Mouse (Mus musculus) embryonic facial prominence, embryonic 15.5 days (tissue): Measurements from ENCODE around the gene Apobec3. TPM values are rescaled to one million over a fixed set of nuclear protein-coding genes. Genes with fewer than 3 reads are reported as not detected.

Experiments
- ATAC-seq: fragments of 200-750 bp; cut with Nextera tagmentation; 2 replicates; pipeline ENCODE4 v1.8.0; 2017; ENCODE audit warnings: low read depth, moderate TSS enrichment; ENCODE audit not compliant: insufficient number of reproducible peaks, low FRiP score, low TSS enrichment
- H3K27ac ChIP-seq: fragments of 300-500 bp; sonication (generic); replicated peaks from 2 replicates; pipeline ENCODE4 v1.5.1; 2015; ENCODE audit warnings: mild to moderate bottlenecking, inconsistent platforms
- H3K27me3 ChIP-seq: fragments of 300-500 bp; sonication (generic); 2 replicates; pipeline ENCODE4 v1.6.1; 2015; ENCODE audit warnings: inconsistent platforms
- H3K36me3 ChIP-seq: fragments of 300-500 bp; sonication (generic); 2 replicates; pipeline ENCODE4 v1.6.1; 2015; ENCODE audit warnings: mild to moderate bottlenecking, inconsistent platforms
- H3K4me1 ChIP-seq: fragments of 300-500 bp; sonication (generic); 2 replicates; pipeline ENCODE4 v1.6.1; 2015; ENCODE audit warnings: inconsistent platforms
- H3K4me2 ChIP-seq: fragments of 300-500 bp; sonication (generic); replicated peaks from 2 replicates; pipeline ENCODE4 v1.6.1; 2015; ENCODE audit warnings: mild to moderate bottlenecking, inconsistent platforms
- H3K4me3 ChIP-seq: fragments of 300-500 bp; sonication (generic); replicated peaks from 2 replicates; pipeline ENCODE4 v1.5.1; 2015; ENCODE audit warnings: mild to moderate bottlenecking, inconsistent platforms
- H3K9ac ChIP-seq: fragments of 300-500 bp; sonication (generic); 2 replicates; pipeline ENCODE4 v1.6.1; 2015; ENCODE audit warnings: inconsistent platforms
- H3K9me3 ChIP-seq: fragments of 300-500 bp; sonication (generic); replicated peaks from 2 replicates; pipeline ENCODE4 v1.6.1; 2016; ENCODE audit warnings: inconsistent platforms
- whole genome bisulfite sequencing: fragments of 180-500 bp; shearing (Covaris S2); methylation state at CpG from one replicate; pipeline ENCODE4 v1.1.7; 2015; 5-methylcytosine and 5-hydroxymethylcytosine counted together
- polyA plus RNA-seq: library from polyadenylated mRNA; unstranded; fragments of >200 nt; fragmentation: Nextera tagmentation; extraction: Ambion mirVana; gene quantifications from 2 replicates; pipeline ENCODE4 v1.2.1, GENCODE M21; 2015

Apobec3 gene
- polyA plus RNA-seq: 16.7 and 19.2 TPM in 2 replicates

DNA sequence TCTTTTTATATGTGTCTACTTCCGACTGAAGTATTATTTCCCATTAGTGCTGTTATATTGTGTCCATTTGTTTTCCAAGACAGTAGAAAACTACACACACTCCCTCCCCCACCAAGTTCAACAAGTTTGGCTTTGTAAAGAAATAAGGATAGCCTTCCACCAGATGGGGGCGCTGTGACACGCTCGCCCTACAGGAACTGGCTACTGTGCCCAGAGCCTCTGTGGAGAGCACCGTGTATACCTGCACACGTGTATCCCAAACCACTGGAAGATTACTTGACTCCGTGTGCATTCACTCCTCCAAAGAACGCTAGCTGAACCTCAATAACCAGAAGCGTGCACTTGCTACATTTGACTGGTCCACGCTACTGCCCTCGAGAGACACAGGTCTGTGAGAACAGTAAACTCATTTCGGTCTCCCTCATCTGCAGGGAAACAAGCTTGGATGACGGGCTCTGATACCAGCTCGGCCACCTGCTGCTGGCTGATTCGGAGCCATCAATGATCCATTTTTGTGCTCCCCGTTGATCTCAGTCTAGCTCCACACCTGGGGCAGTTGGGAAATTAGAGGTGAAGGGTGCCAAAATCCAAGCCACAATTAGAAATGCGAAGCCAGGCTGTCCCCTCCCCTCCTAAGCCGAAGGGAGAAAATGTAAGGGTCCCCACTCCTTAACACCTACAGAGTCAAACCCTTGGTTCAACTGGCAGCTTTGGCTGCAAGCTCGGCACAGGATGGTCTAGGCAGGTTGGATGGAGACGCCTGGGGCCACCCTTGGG is at the start of gene Apobec3:
TSS of gene Apobec3 (plus strand) at position 224 of the 777 bp plus-strand sequence.
- Histone ChIP-seq H3K4me2 (peak within 1 kb of the TSS; percentile 47), H3K4me1 (peaks cover 11% of the 10 kb centered on the region), H3K9ac (peak within 1 kb of the TSS; percentile 16), H3K27me3 (0 out of 2 replicates have a peak, but pooled peaks cover 8% of the 10 kb centered on the region), H3K4me3 (peak within 1 kb of the TSS; percentile 44), H3K36me3 (peaks cover 3% of the 10 kb centered on the region; the same call in 1 of the 2 replicates), H3K9me3 (no peaks in the 10 kb centered on the region), H3K27ac (peak within 1 kb of the TSS; percentile 41)
- WGBS: 3% methylated on average over 20 of the region's 20 CpGs
- no peak for ATAC-seq

GRCm38 (mm10) chr15:79842985-79843384 is 48.5 kb upstream of the Apobec3 start:
- Histone ChIP-seq H3K4me3 (no peak overlapping the region), H3K9ac (no peak overlapping the region), H3K27me3 (no peaks in the 10 kb centered on the region), H3K27ac (no peak overlapping the region), H3K36me3 (no peaks in the 10 kb centered on the region), H3K4me1 (peaks cover 15% of the 10 kb centered on the region), H3K9me3 (no peaks in the 10 kb centered on the region), H3K4me2 (no peak overlapping the region)
- 93% methylated on average over 3 of the region's 3 CpGs for WGBS
- ATAC-seq: no peak

DNA sequence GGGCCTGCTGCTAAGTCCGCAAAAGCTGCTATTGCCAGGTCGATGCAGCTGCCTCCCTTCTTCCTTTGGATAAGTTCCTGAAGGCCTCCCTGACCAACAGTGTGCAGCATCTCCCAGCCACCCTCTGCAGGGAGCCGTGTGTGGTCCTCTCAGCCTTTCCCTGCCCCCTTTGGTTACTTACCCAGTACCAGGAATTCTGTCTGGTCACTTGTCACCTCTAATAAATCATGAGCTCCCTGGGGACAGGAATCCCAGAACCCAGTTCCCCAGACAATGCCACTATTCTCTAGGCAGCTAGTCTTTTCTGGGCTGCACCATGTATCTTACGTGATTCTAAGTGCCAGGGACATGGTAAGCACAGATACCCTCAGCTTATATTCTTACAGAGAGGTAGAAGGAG is 45.5 kb upstream of the Apobec3 start:
- H3K36me3 ChIP-seq: no peaks in the 10 kb centered on the region
- no peak overlapping the region for H3K9ac ChIP-seq
- no peak overlapping the region for H3K4me3 ChIP-seq
- no peak overlapping the region for H3K27ac ChIP-seq
- no peaks in the 10 kb centered on the region for H3K27me3 ChIP-seq
- H3K4me1 ChIP-seq: peaks cover 17% of the 10 kb centered on the region
- no peak overlapping the region for H3K4me2 ChIP-seq
- ATAC-seq: no peak
- H3K9me3 ChIP-seq: no peaks in the 10 kb centered on the region
- WGBS: 67% methylated on average over 4 of the region's 4 CpGs

- peak overlapping the region; percentile 35 for H3K27ac ChIP-seq
- H3K36me3 ChIP-seq: no peaks in the 10 kb centered on the region
- no peaks in the 10 kb centered on the region for H3K27me3 ChIP-seq
- H3K4me2 ChIP-seq: no peak overlapping the region
- ATAC-seq: peak; percentile 82; the same call in 1 of the 2 replicates
- WGBS: 20% methylated on average over 5 of the region's 5 CpGs
- H3K4me3 ChIP-seq: no peak overlapping the region
- peaks cover 17% of the 10 kb centered on the region for H3K4me1 ChIP-seq
- no peak overlapping the region for H3K9ac ChIP-seq
- no peaks in the 10 kb centered on the region for H3K9me3 ChIP-seq
Measured at GRCm38 (mm10) chr15:79847100-79847499, 44.4 kb upstream of the Apobec3 start.

DNA sequence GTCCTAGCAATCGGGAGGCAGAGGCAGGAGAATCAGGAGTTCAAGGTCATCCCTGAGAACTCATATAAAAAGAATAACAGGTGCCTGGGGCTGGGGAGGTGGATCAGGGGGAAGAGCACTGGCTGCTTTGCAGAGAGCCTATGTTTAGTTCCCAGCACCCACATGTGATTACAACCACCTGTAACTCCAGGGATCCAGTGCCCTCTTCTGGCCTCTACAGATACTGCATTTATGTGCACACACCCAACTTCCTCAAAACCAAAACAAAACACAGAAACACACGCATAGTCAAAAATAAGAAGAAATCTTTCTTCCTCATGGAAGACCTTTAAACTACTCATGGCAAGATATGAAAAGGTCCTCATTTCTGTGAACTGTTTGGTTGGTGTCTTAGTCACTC is 41.3 kb upstream of the Apobec3 start:
- Histone ChIP-seq H3K9ac (no peak overlapping the region), H3K27ac (no peak overlapping the region), H3K9me3 (no peaks in the 10 kb centered on the region), H3K4me3 (no peak overlapping the region), H3K27me3 (no peaks in the 10 kb centered on the region), H3K36me3 (no peaks in the 10 kb centered on the region), H3K4me1 (peaks cover 17% of the 10 kb centered on the region), H3K4me2 (no peak overlapping the region)
- 91% methylated on average over 2 of the region's 2 CpGs for WGBS
- ATAC-seq: no peak

DNA sequence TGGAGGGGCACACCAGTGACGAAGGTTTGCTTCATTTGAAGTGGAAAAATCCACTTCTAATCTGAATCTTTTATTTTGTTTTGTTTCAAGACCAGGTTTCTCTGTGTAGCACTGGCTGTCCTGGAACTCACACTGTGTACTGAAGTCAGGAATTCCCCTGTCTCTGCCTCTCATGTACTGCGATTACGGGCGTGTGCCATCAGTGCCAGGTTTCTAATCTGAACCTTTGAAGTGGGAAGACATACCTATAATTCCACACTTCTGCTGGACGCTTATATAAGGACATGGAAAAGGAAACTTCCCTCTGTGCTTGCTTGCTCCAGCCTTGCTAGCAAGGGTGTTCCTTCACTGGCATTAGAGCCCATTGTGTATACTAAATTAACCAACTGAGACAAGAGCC is 32.5 kb upstream of the Apobec3 start:
- WGBS: 73% methylated on average over 5 of the region's 5 CpGs
- no peak for ATAC-seq
- Histone ChIP-seq H3K4me3 (no peak overlapping the region), H3K4me1 (no peaks in the 10 kb centered on the region), H3K27ac (no peak overlapping the region), H3K9me3 (no peaks in the 10 kb centered on the region), H3K27me3 (no peaks in the 10 kb centered on the region), H3K9ac (no peak overlapping the region), H3K4me2 (no peak overlapping the region), H3K36me3 (no peaks in the 10 kb centered on the region)

DNA sequence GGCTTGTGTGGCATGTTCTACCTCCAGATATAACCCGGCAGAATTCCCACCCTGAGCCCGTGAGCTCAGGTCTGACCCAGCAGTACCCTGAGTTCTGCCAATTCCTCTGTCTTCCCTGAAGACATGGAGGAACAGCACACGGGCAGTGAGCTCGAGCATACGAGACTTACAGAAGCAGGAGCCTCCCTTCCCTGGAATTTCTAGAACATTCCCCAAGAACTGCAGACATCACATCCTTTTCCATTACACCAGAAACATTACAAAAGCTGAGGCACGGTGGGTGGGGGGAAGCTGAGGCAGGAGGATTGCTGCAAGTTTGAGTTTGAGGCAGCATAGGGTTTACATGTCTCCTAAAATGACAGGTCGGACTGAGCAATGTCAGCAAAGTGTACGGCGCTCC is 31.6 kb upstream of the Apobec3 start:
- 84% methylated on average over 9 of the region's 9 CpGs for WGBS
- Histone ChIP-seq H3K4me3 (no peak overlapping the region), H3K4me1 (no peaks in the 10 kb centered on the region), H3K27me3 (no peaks in the 10 kb centered on the region), H3K27ac (no peak overlapping the region), H3K9me3 (no peaks in the 10 kb centered on the region), H3K9ac (no peak overlapping the region), H3K36me3 (no peaks in the 10 kb centered on the region), H3K4me2 (no peak overlapping the region)
- no peak for ATAC-seq

GRCm38 (mm10) chr15:79867260-79868002 is 24.0 kb upstream of the Apobec3 start:
- Histone ChIP-seq H3K9ac (no peak overlapping the region), H3K27ac (no peak overlapping the region), H3K36me3 (no peaks in the 10 kb centered on the region), H3K4me2 (no peak overlapping the region), H3K4me3 (no peak overlapping the region), H3K4me1 (no peaks in the 10 kb centered on the region), H3K27me3 (no peaks in the 10 kb centered on the region), H3K9me3 (no peaks in the 10 kb centered on the region)
- ATAC-seq: no peak
- 79% methylated on average over 3 of the region's 3 CpGs for WGBS

- Histone ChIP-seq H3K4me3 (no peak overlapping the region), H3K4me2 (no peak overlapping the region), H3K27ac (no peak overlapping the region), H3K9me3 (no peaks in the 10 kb centered on the region), H3K4me1 (peaks cover 2% of the 10 kb centered on the region; the same call in 1 of the 2 replicates), H3K9ac (no peak overlapping the region), H3K27me3 (no peaks in the 10 kb centered on the region), H3K36me3 (no peaks in the 10 kb centered on the region)
- no peak for ATAC-seq
- WGBS: 84% methylated on average over 8 of the region's 8 CpGs
Measured at GRCm38 (mm10) chr15:79873545-79873944, 17.9 kb upstream of the Apobec3 start.

DNA sequence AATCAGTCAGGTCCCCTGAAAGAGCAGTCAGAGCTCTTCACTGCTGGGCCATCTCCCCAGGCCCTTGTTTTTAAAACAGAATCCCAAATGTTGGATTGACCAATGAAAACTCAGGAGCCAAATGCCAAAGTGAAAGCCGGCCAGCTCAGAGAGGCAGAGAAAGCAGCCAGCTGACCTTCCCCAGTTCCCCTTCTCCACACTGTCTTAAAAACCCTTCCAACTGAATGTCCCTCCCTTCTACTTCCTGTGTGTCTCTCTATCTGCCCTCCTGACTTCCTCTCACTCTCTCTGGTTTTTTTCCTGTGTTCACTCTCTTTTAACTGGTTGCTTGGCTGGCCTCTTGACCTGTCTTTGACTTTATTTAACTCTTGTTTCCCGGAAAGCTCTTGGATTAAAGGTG is 17.5 kb upstream of the Apobec3 start:
- no peak for ATAC-seq
- peaks cover 6% of the 10 kb centered on the region for H3K4me1 ChIP-seq
- H3K9ac ChIP-seq: no peak overlapping the region
- H3K4me3 ChIP-seq: no peak overlapping the region
- H3K27ac ChIP-seq: no peak overlapping the region
- H3K4me2 ChIP-seq: no peak overlapping the region
- WGBS: 50% methylated on average over 2 of the region's 2 CpGs
- no peaks in the 10 kb centered on the region for H3K27me3 ChIP-seq
- H3K36me3 ChIP-seq: no peaks in the 10 kb centered on the region
- H3K9me3 ChIP-seq: no peaks in the 10 kb centered on the region

GRCm38 (mm10) chr15:79875261-79875995 is 16.0 kb upstream of the Apobec3 start:
- Histone ChIP-seq H3K4me2 (no peak overlapping the region), H3K27ac (no peak overlapping the region), H3K4me3 (no peak overlapping the region), H3K9me3 (no peaks in the 10 kb centered on the region), H3K36me3 (no peaks in the 10 kb centered on the region), H3K9ac (no peak overlapping the region), H3K27me3 (no peaks in the 10 kb centered on the region), H3K4me1 (peaks cover 20% of the 10 kb centered on the region)
- ATAC-seq: no peak
- 78% methylated on average over 18 of the region's 18 CpGs for WGBS
